Mouse (Mus musculus): ENCODE measurements around the gene Robo1.

Robo1 gene

GRCm38 (mm10) chr16:73024326-73024725, 716.2 kb downstream of the Robo1 start:
- no peak for DNase-seq

DNA sequence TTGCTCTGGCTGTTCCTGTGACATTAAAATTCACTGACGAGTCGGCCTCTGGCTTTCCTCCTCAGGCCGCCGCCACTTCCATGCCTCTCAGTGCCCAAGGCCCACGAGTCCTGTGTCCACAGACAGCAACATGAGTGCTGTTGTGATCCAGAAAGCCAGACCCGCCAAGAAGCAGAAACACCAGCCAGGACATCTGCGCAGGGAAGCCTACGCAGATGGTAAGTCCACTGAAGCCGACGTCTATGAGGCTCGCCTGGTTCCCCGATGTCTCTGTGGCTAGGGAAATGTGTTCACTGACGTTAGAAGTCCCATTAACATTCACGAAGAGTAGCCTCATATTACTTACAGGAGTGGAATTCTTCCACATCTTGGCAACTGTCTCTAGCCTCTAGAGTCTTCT, 719.6 kb downstream of the Robo1 start:
- no peak for DNase-seq

DNA sequence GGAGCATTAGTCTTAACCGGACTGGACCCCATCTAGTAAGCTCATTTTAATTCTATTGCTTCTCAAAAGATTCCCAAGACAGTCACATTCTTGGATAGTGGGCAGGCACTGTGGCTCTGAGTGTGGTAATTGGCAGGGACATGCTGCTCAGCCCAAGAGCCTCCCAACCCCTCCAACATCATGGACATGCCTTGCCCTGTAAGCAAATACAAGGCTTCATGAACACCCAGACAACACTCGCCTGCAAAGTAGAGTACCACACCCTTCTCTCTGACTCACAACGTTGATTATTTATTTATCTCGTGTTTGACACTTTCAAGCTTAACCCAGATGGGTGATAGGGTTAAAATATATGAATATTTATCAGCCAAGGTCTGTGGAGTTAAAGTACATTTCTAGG, 722.9 kb downstream of the Robo1 start:
- DNase-seq: no peak

DNA sequence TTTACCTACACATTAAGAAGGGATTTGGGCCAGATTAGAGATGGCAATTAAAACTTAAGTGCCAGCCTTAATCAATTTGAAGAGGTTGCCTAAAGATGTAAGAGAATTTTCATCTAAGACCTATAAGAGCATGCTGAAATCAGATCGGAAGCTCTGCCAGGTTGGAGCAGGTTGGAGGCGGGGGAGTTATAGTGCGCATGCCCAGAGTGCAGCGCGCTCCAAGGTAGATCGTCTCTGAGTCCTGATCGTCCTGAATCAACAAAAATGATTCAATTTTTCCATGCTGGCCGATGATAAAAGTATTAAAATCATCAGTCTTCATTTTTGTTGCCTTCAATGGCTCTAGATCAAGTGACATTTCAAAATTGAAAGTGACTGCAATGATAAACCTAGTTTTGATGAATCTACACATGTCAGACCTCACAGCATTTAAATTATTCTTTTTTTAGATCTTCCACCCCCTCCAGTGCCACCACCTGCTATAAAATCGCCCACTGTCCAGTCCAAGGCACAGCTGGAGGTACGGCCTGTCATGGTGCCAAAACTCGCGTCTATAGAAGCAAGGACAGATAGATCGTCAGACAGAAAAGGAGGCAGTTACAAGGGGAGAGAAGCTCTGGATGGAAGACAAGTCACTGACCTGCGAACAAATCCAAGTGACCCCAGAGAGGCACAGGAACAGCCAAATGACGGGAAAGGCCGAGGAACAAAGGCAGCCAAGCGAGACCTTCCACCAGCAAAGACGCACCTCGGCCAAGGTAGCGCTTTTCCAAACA, 727.3 kb downstream of the Robo1 start:
- DNase-seq: peak; percentile 85

- DNase-seq: no peak
Measured at GRCm38 (mm10) chr16:73038552-73038951, 730.4 kb downstream of the Robo1 start.

DNA sequence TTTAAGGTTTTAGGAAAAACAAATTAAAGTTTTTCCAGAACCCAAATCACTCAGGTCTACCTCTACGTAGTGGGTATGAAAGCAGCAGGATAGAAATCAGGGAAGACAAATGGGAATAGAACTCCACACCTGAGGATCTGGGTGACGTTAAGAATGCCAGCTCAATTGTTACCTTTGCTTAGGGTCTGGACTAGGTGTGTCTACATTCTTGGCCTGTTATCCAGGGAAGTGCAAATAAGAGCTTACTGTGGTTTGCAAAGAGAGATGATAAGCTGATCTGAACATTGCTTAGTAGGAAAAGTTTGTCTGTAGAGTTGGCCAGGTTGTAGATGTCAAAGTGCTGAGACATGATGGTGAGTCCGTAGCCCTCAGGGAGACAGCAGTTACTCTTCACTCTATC, 754.4 kb downstream of the Robo1 start:
- no peak for DNase-seq

DNA sequence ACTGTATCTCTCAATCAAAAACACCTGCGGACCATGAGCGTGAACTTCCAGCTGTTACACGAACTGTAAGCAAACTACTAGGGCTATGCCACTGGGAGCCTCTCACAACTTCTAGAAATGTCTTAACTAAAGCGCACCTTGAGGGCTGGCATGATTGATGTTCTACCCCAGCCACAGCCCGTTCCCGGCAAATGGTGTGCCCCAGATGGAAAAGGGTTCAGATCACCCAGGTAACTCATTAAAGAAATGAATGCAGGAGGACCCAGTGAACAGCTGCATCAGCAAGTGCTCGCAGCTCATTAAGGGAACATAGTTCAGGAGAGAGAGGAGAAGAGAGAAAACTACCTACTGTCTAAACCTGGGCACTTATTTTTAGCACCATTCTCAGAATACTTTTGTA, 759.7 kb downstream of the Robo1 start:
- DNase-seq: no peak

DNA sequence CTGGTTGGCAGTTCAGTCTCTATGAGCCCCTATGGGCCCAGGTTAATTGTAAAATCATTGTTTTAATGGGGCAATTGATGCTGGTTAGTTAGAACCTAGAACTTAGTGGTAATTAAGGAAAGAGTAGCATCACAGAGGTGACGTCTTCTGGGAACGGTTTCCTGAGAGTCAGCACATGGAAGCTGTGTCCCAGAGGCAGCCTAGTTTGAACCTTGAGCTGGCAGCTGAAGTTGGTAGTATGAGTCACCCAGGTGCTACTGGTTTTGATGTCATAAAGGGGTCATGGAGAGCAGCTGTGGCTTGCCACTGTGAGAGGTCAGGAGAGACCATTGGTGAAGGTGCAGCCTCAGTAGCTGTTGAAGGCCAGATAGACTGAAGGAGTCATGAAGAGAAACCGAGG, 763.9 kb downstream of the Robo1 start:
- no peak for DNase-seq

DNA sequence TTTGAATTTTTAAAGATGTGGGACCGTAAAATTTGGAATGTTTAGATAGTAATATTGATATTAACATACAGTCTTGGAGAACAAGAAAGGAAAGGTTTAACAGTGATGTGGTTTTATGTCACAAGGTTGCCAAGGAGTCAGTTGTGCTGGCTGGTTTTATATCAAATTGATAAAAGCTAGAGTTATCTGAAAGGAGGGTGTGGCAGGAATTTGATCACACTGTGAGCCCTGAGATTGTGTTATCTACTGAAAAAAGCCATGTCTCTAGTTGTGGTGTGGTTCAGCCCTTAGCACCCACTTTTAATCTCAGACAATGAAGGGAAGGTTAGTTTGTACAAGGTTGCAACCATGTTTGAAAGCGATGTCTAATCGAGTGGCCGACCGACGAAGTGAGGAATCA, 764.8 kb downstream of the Robo1 start:
- no peak for DNase-seq

GRCm38 (mm10) chr16:73082420-73082819, 774.3 kb downstream of the Robo1 start:
- no peak for DNase-seq

- DNase-seq: no peak
Measured at GRCm38 (mm10) chr16:73083077-73083476, 775.0 kb downstream of the Robo1 start.
